Mouse (Mus musculus) thymus, adult 2 months (tissue): Measurements from ENCODE around the gene Jag2.

ENCODE experiments used
- CTCF ChIP-seq: fragments of 200-500 bp; IDR thresholded peaks from 2 replicates; pipeline ENCODE4 v1.5.1; 2012; ENCODE audit warnings: mild to moderate bottlenecking, control low read depth, low read length, moderate library complexity, borderline replicate concordance; ENCODE audit not compliant: control insufficient read depth, poor library complexity, insufficient read depth; ENCODE audit errors: extremely low read depth
- POLR2A ChIP-seq: fragments of 200-500 bp; IDR thresholded peaks from 2 replicates; pipeline ENCODE4 v1.6.1; 2012; ENCODE audit warnings: mild to moderate bottlenecking, low read length, control low read depth, moderate library complexity; ENCODE audit not compliant: control insufficient read depth, poor library complexity, insufficient read depth; ENCODE audit errors: extremely low read depth

DNA sequence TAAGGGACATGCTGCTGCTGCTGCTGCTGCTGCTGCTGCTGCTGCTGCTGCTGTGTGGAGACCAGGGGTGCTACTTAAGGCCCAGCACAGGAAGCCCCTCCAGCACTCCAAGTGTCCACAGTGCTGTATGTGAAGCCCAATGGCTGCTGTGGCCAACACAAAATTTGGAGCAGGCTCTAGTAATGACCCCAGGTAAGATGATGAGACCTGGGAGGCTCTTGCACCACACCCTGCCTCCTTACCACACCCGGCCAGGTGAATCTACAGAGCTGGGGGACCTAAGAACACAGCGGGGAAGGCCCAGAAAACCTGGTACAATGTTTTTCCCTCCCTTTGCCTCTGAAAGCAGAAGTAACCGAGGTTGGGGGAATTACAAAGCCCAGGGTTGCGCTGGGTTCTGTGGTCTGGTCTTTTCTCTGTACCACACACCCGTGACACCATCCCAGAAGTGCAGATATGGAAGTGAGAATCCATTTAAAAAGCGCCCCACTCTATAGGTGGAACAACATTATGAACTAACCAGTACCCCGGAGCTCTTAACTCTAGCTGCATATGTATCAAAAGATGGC, 62.4 kb downstream of the Jag2 start:
- TF ChIP-seq CTCF (no peak), POLR2A (no peak)
